Mouse (Mus musculus): Measurements from ENCODE around the gene Gatad1. TPM values are rescaled to one million over a fixed set of nuclear protein-coding genes. Genes with fewer than 3 reads are reported as not detected.

The Gatad1 gene
- polyA plus RNA-seq (2012; rRNA removed), result 37.1 and 52.0 TPM in 2 replicates

- Histone ChIP-seq H3K4me3 (ENCODE audit: control insufficient read depth, insufficient read depth, low read length) (no peak within 1 kb of the TSS), H3K27ac (ENCODE audit: control insufficient read depth, insufficient read depth, low read length) (no peak within 1 kb of the TSS), H3K27me3 (ENCODE audit: control insufficient read depth, insufficient read depth, low read length) (no peaks in the 10 kb centered on the region), H3K36me3 (ENCODE audit: control insufficient read depth, insufficient read depth, low read length) (no peaks in the 10 kb centered on the region), H3K4me1 (replicated peaks; ENCODE audit: control insufficient read depth, insufficient read depth, low read length) (no peaks in the 10 kb centered on the region)
- DNase-seq, result no peak
- TF ChIP-seq CTCF (IDR thresholded peaks at IDR 0.05; ENCODE audit: borderline replicate concordance, control insufficient read depth, extremely low read depth, insufficient read depth, low read length, poor library complexity) (no peak), POLR2A (IDR thresholded peaks at IDR 0.05; ENCODE audit: control insufficient read depth, extremely low read depth, insufficient read depth, low read length, poor library complexity) (no peak)
- 95% methylated on average over 5 of the region's 5 CpGs for WGBS
These were observed at the start of gene Gatad1 for GRCm38 (mm10) chr5:3657085-3657484. Gene Gatad1, minus strand, starts transcription at chr5:3657185.

GRCm38 (mm10) chr5:3702180-3702579, 45.2 kb upstream of the Gatad1 start:
- peaks cover 27% of the 10 kb centered on the region for H3K36me3 ChIP-seq (ENCODE audit: control insufficient read depth, insufficient read depth, low read length)
- TF ChIP-seq POLR2A (IDR thresholded peaks at IDR 0.05; ENCODE audit: control insufficient read depth, extremely low read depth, insufficient read depth, low read length, poor library complexity), result no peak
- no peak for TF ChIP-seq CTCF (IDR thresholded peaks at IDR 0.05; ENCODE audit: borderline replicate concordance, control insufficient read depth, extremely low read depth, insufficient read depth, low read length, poor library complexity)
- WGBS, result 97% methylated on average over 4 of the region's 4 CpGs

GRCm38 (mm10) chr5:3700025-3700424, 43.0 kb upstream of the Gatad1 start:
- Histone ChIP-seq H3K4me3 (ENCODE audit: control insufficient read depth, insufficient read depth, low read length) (no peak overlapping the region), H3K27me3 (ENCODE audit: control insufficient read depth, insufficient read depth, low read length) (no peaks in the 10 kb centered on the region), H3K27ac (ENCODE audit: control insufficient read depth, insufficient read depth, low read length) (no peak overlapping the region), H3K36me3 (ENCODE audit: control insufficient read depth, insufficient read depth, low read length) (peaks cover 32% of the 10 kb centered on the region), H3K4me1 (replicated peaks; ENCODE audit: control insufficient read depth, insufficient read depth, low read length) (no peaks in the 10 kb centered on the region; the same call in 1 of the 2 replicates)
- DNase-seq, result no peak
- 96% methylated on average over 5 of the region's 5 CpGs for WGBS
- TF ChIP-seq POLR2A (IDR thresholded peaks at IDR 0.05; ENCODE audit: control insufficient read depth, extremely low read depth, insufficient read depth, low read length, poor library complexity) (no peak), CTCF (IDR thresholded peaks at IDR 0.05; ENCODE audit: borderline replicate concordance, control insufficient read depth, extremely low read depth, insufficient read depth, low read length, poor library complexity) (no peak)

More at GRCm38 (mm10) chr5:3702180-3702579, 45.2 kb upstream of the Gatad1 start:
- Histone ChIP-seq H3K27ac (ENCODE audit: control insufficient read depth, insufficient read depth, low read length) (no peak overlapping the region), H3K4me3 (ENCODE audit: control insufficient read depth, insufficient read depth, low read length) (no peak overlapping the region), H3K27me3 (ENCODE audit: control insufficient read depth, insufficient read depth, low read length) (no peaks in the 10 kb centered on the region), H3K4me1 (replicated peaks; ENCODE audit: control insufficient read depth, insufficient read depth, low read length) (no peaks in the 10 kb centered on the region)
- no peak for DNase-seq

- H3K4me1 ChIP-seq (replicated peaks; ENCODE audit: control insufficient read depth, insufficient read depth, low read length), result no peaks in the 10 kb centered on the region; the same call in 1 of the 2 replicates
- no peak for DNase-seq
These were observed 39.0 kb upstream of the Gatad1 start for GRCm38 (mm10) chr5:3696031-3696430.

GRCm38 (mm10) chr5:3695191-3695590, 38.2 kb upstream of the Gatad1 start:
- no peak overlapping the region for H3K4me3 ChIP-seq (ENCODE audit: control insufficient read depth, insufficient read depth, low read length)
- TF ChIP-seq CTCF (IDR thresholded peaks at IDR 0.05; ENCODE audit: borderline replicate concordance, control insufficient read depth, extremely low read depth, insufficient read depth, low read length, poor library complexity), result no peak
- TF ChIP-seq POLR2A (IDR thresholded peaks at IDR 0.05; ENCODE audit: control insufficient read depth, extremely low read depth, insufficient read depth, low read length, poor library complexity), result no peak

More at GRCm38 (mm10) chr5:3696031-3696430, 39.0 kb upstream of the Gatad1 start:
- no peak overlapping the region for H3K4me3 ChIP-seq (ENCODE audit: control insufficient read depth, insufficient read depth, low read length)
- no peak for TF ChIP-seq POLR2A (IDR thresholded peaks at IDR 0.05; ENCODE audit: control insufficient read depth, extremely low read depth, insufficient read depth, low read length, poor library complexity)
- no peak for TF ChIP-seq CTCF (IDR thresholded peaks at IDR 0.05; ENCODE audit: borderline replicate concordance, control insufficient read depth, extremely low read depth, insufficient read depth, low read length, poor library complexity)
- no peak overlapping the region for H3K27ac ChIP-seq (ENCODE audit: control insufficient read depth, insufficient read depth, low read length)
- 83% methylated on average over 3 of the region's 3 CpGs for WGBS
- peaks cover 39% of the 10 kb centered on the region for H3K36me3 ChIP-seq (ENCODE audit: control insufficient read depth, insufficient read depth, low read length)
- H3K27me3 ChIP-seq (ENCODE audit: control insufficient read depth, insufficient read depth, low read length), result no peaks in the 10 kb centered on the region

GRCm38 (mm10) chr5:3692956-3693355, 36.0 kb upstream of the Gatad1 start:
- Histone ChIP-seq H3K36me3 (ENCODE audit: control insufficient read depth, insufficient read depth, low read length) (peaks cover 29% of the 10 kb centered on the region), H3K4me1 (replicated peaks; ENCODE audit: control insufficient read depth, insufficient read depth, low read length) (no peaks in the 10 kb centered on the region; the same call in 1 of the 2 replicates), H3K27me3 (ENCODE audit: control insufficient read depth, insufficient read depth, low read length) (no peaks in the 10 kb centered on the region), H3K4me3 (ENCODE audit: control insufficient read depth, insufficient read depth, low read length) (no peak overlapping the region), H3K27ac (ENCODE audit: control insufficient read depth, insufficient read depth, low read length) (no peak overlapping the region)
- DNase-seq, result no peak
- TF ChIP-seq POLR2A (IDR thresholded peaks at IDR 0.05; ENCODE audit: control insufficient read depth, extremely low read depth, insufficient read depth, low read length, poor library complexity) (no peak), CTCF (IDR thresholded peaks at IDR 0.05; ENCODE audit: borderline replicate concordance, control insufficient read depth, extremely low read depth, insufficient read depth, low read length, poor library complexity) (no peak)
- WGBS, result 97% methylated on average over 9 of the region's 9 CpGs

More at GRCm38 (mm10) chr5:3695191-3695590, 38.2 kb upstream of the Gatad1 start:
- Histone ChIP-seq H3K36me3 (ENCODE audit: control insufficient read depth, insufficient read depth, low read length) (peaks cover 33% of the 10 kb centered on the region), H3K4me1 (replicated peaks; ENCODE audit: control insufficient read depth, insufficient read depth, low read length) (no peaks in the 10 kb centered on the region; the same call in 1 of the 2 replicates), H3K27me3 (ENCODE audit: control insufficient read depth, insufficient read depth, low read length) (no peaks in the 10 kb centered on the region), H3K27ac (ENCODE audit: control insufficient read depth, insufficient read depth, low read length) (no peak overlapping the region)
- no peak for DNase-seq
- WGBS, result 61% methylated on average over 4 of the region's 4 CpGs

GRCm38 (mm10) chr5:3691283-3691682, 34.3 kb upstream of the Gatad1 start:
- no peaks in the 10 kb centered on the region for H3K27me3 ChIP-seq (ENCODE audit: control insufficient read depth, insufficient read depth, low read length)
- no peak for DNase-seq
- peaks cover 26% of the 10 kb centered on the region for H3K36me3 ChIP-seq (ENCODE audit: control insufficient read depth, insufficient read depth, low read length)
- no peak for TF ChIP-seq POLR2A (IDR thresholded peaks at IDR 0.05; ENCODE audit: control insufficient read depth, extremely low read depth, insufficient read depth, low read length, poor library complexity)
- TF ChIP-seq CTCF (IDR thresholded peaks at IDR 0.05; ENCODE audit: borderline replicate concordance, control insufficient read depth, extremely low read depth, insufficient read depth, low read length, poor library complexity), result no peak
- no peak overlapping the region for H3K27ac ChIP-seq (ENCODE audit: control insufficient read depth, insufficient read depth, low read length)
- no peaks in the 10 kb centered on the region; the same call in 1 of the 2 replicates for H3K4me1 ChIP-seq (replicated peaks; ENCODE audit: control insufficient read depth, insufficient read depth, low read length)
- WGBS, result 99% methylated on average over 3 of the region's 3 CpGs
- no peak overlapping the region for H3K4me3 ChIP-seq (ENCODE audit: control insufficient read depth, insufficient read depth, low read length)
